Mouse (Mus musculus): ENCODE data around the gene Mef2d. TPM values are rescaled to one million over a fixed set of nuclear protein-coding genes. Genes with fewer than 3 reads are reported as not detected.

Mef2d gene
- polyA plus RNA-seq (2012; fragmentation: generic; extraction: Trizol): 121 TPM

GRCm38 (mm10) chr3:88141787-88142523 lies at the start of gene Mef2d:
Mef2d (plus strand) TSS chr3:88142372.
- H3K36me3 ChIP-seq (ENCODE audit: control insufficient read depth, insufficient read depth): no peaks in the 10 kb centered on the region
- peak within 1 kb of the TSS; percentile 98 for H3K4me3 ChIP-seq
- H3K4me2 ChIP-seq (ENCODE audit: low read depth): peak within 1 kb of the TSS; percentile 100
- peaks cover 42% of the 10 kb centered on the region for H3K79me2 ChIP-seq (ENCODE audit: control insufficient read depth, insufficient read depth)
- peak within 1 kb of the TSS; percentile 88 for H3ac ChIP-seq (ENCODE audit: control insufficient read depth, insufficient read length)
- TF ChIP-seq TCF3 (IDR thresholded peaks at IDR 0.05; ENCODE audit: insufficient read length, low read depth): no peak
- no peak for TF ChIP-seq SRF (IDR thresholded peaks at IDR 0.05; ENCODE audit: control insufficient read depth, insufficient read length, low read depth)
- TF ChIP-seq MAX (IDR thresholded peaks at IDR 0.05; ENCODE audit: low read depth): no peak
- no peak for TF ChIP-seq E2F4 (IDR thresholded peaks at IDR 0.05; ENCODE audit: insufficient read depth)
- peak in 1 of 3 experiments; percentile 55 for TF ChIP-seq MYOD1 (IDR thresholded peaks at IDR 0.05; ENCODE audit: control insufficient read depth in 1 of 3, insufficient read length in 2 of 3, low read depth in 2 of 3)
- peak; percentile 76 for TF ChIP-seq POLR2AphosphoS2 (IDR thresholded peaks at IDR 0.05; ENCODE audit: insufficient read length, low read depth)
- no peak for TF ChIP-seq TCF12 (IDR thresholded peaks at IDR 0.05; ENCODE audit: insufficient read depth, poor library complexity, severe bottlenecking)
- peak in 2 of 3 experiments; percentile 3 to 49 for TF ChIP-seq MYOG (IDR thresholded peaks at IDR 0.05; ENCODE audit: control insufficient read depth in 1 of 3, insufficient read depth in 1 of 3, insufficient read length in 2 of 3, low read depth in 2 of 3)
- TF ChIP-seq USF1 (IDR thresholded peaks at IDR 0.05; ENCODE audit: low read depth): no peak
- TF ChIP-seq REST (IDR thresholded peaks at IDR 0.05; ENCODE audit: insufficient read depth, insufficient read length): no peak
- TF ChIP-seq POLR2A (IDR thresholded peaks at IDR 0.05; ENCODE audit: insufficient read length, low read depth): peak; percentile 81
- no peaks in the 10 kb centered on the region for H3K27me3 ChIP-seq (ENCODE audit: control insufficient read depth, insufficient read depth, insufficient read length)

- Histone ChIP-seq H3K4me2 (ENCODE audit: low read depth) (no peak overlapping the region), H3K36me3 (ENCODE audit: control insufficient read depth, insufficient read depth) (peaks cover 13% of the 10 kb centered on the region), H3K27me3 (ENCODE audit: control insufficient read depth, insufficient read depth, insufficient read length) (no peaks in the 10 kb centered on the region), H3ac (ENCODE audit: control insufficient read depth, insufficient read length) (no peak overlapping the region), H3K79me2 (ENCODE audit: control insufficient read depth, insufficient read depth) (no peaks in the 10 kb centered on the region), H3K4me3 (no peak overlapping the region)
- no peak for TF ChIP-seq TCF12 (IDR thresholded peaks at IDR 0.05; ENCODE audit: insufficient read depth, poor library complexity, severe bottlenecking)
- TF ChIP-seq REST (IDR thresholded peaks at IDR 0.05; ENCODE audit: insufficient read depth, insufficient read length): no peak
- TF ChIP-seq MAX (IDR thresholded peaks at IDR 0.05; ENCODE audit: low read depth): no peak
Observed at GRCm38 (mm10) chr3:88094126-88094525, 48.0 kb upstream of the Mef2d start.

GRCm38 (mm10) chr3:88097666-88098065 lies 44.5 kb upstream of the Mef2d start:
- no peaks in the 10 kb centered on the region for H3K27me3 ChIP-seq (ENCODE audit: control insufficient read depth, insufficient read depth, insufficient read length)
- no peaks in the 10 kb centered on the region for H3K79me2 ChIP-seq (ENCODE audit: control insufficient read depth, insufficient read depth)
- H3K4me2 ChIP-seq (ENCODE audit: low read depth): no peak overlapping the region
- TF ChIP-seq POLR2A (IDR thresholded peaks at IDR 0.05; ENCODE audit: insufficient read length, low read depth) (no peak), POLR2AphosphoS2 (IDR thresholded peaks at IDR 0.05; ENCODE audit: insufficient read length, low read depth) (no peak), MAX (IDR thresholded peaks at IDR 0.05; ENCODE audit: low read depth) (no peak), MYOD1 (IDR thresholded peaks at IDR 0.05; ENCODE audit: control insufficient read depth in 1 of 3, insufficient read length in 2 of 3, low read depth in 2 of 3) (no peak), SRF (IDR thresholded peaks at IDR 0.05; ENCODE audit: control insufficient read depth, insufficient read length, low read depth) (no peak), TCF3 (IDR thresholded peaks at IDR 0.05; ENCODE audit: insufficient read length, low read depth) (no peak), USF1 (IDR thresholded peaks at IDR 0.05; ENCODE audit: low read depth) (no peak), MYOG (IDR thresholded peaks at IDR 0.05; ENCODE audit: control insufficient read depth in 1 of 3, insufficient read depth in 1 of 3, insufficient read length in 2 of 3, low read depth in 2 of 3) (no peak), E2F4 (IDR thresholded peaks at IDR 0.05; ENCODE audit: insufficient read depth) (no peak)
- H3K36me3 ChIP-seq (ENCODE audit: control insufficient read depth, insufficient read depth): peaks cover 7% of the 10 kb centered on the region
- H3K4me3 ChIP-seq: no peak overlapping the region
- no peak overlapping the region for H3ac ChIP-seq (ENCODE audit: control insufficient read depth, insufficient read length)

- Histone ChIP-seq H3K4me3 (no peak overlapping the region), H3K4me2 (ENCODE audit: low read depth) (no peak overlapping the region), H3K36me3 (ENCODE audit: control insufficient read depth, insufficient read depth) (peaks cover 4% of the 10 kb centered on the region), H3K27me3 (ENCODE audit: control insufficient read depth, insufficient read depth, insufficient read length) (no peaks in the 10 kb centered on the region), H3K79me2 (ENCODE audit: control insufficient read depth, insufficient read depth) (no peaks in the 10 kb centered on the region), H3ac (ENCODE audit: control insufficient read depth, insufficient read length) (no peak overlapping the region)
- TF ChIP-seq USF1 (IDR thresholded peaks at IDR 0.05; ENCODE audit: low read depth): no peak
- TF ChIP-seq MYOD1 (IDR thresholded peaks at IDR 0.05; ENCODE audit: control insufficient read depth in 1 of 3, insufficient read length in 2 of 3, low read depth in 2 of 3): no peak
- no peak for TF ChIP-seq POLR2A (IDR thresholded peaks at IDR 0.05; ENCODE audit: insufficient read length, low read depth)
- no peak for TF ChIP-seq MYOG (IDR thresholded peaks at IDR 0.05; ENCODE audit: control insufficient read depth in 1 of 3, insufficient read depth in 1 of 3, insufficient read length in 2 of 3, low read depth in 2 of 3)
- TF ChIP-seq TCF3 (IDR thresholded peaks at IDR 0.05; ENCODE audit: insufficient read length, low read depth): no peak
- TF ChIP-seq SRF (IDR thresholded peaks at IDR 0.05; ENCODE audit: control insufficient read depth, insufficient read length, low read depth): no peak
- TF ChIP-seq TCF12 (IDR thresholded peaks at IDR 0.05; ENCODE audit: insufficient read depth, poor library complexity, severe bottlenecking): no peak
- no peak for TF ChIP-seq POLR2AphosphoS2 (IDR thresholded peaks at IDR 0.05; ENCODE audit: insufficient read length, low read depth)
- TF ChIP-seq CEBPB (IDR thresholded peaks at IDR 0.05; ENCODE audit: insufficient read depth, poor library complexity, severe bottlenecking): no peak
Observed at GRCm38 (mm10) chr3:88100251-88100650, 41.9 kb upstream of the Mef2d start.

- H3K4me3 ChIP-seq: no peak overlapping the region
- H3ac ChIP-seq (ENCODE audit: control insufficient read depth, insufficient read length): no peak overlapping the region
- H3K4me2 ChIP-seq (ENCODE audit: low read depth): no peak overlapping the region
- H3K36me3 ChIP-seq (ENCODE audit: control insufficient read depth, insufficient read depth): peaks cover 8% of the 10 kb centered on the region
- no peaks in the 10 kb centered on the region for H3K27me3 ChIP-seq (ENCODE audit: control insufficient read depth, insufficient read depth, insufficient read length)
- TF ChIP-seq CEBPB (IDR thresholded peaks at IDR 0.05; ENCODE audit: insufficient read depth, poor library complexity, severe bottlenecking): no peak
- TF ChIP-seq MYOG (IDR thresholded peaks at IDR 0.05; ENCODE audit: control insufficient read depth in 1 of 3, insufficient read depth in 1 of 3, insufficient read length in 2 of 3, low read depth in 2 of 3): no peak
- no peak for TF ChIP-seq TCF3 (IDR thresholded peaks at IDR 0.05; ENCODE audit: insufficient read length, low read depth)
- TF ChIP-seq MAX (IDR thresholded peaks at IDR 0.05; ENCODE audit: low read depth): no peak
- H3K79me2 ChIP-seq (ENCODE audit: control insufficient read depth, insufficient read depth): no peaks in the 10 kb centered on the region
Observed at GRCm38 (mm10) chr3:88101736-88102135, 40.4 kb upstream of the Mef2d start.

All from myocyte (in vitro differentiated cells).